Mouse (Mus musculus) stomach, postnatal 0 days (tissue): ENCODE measurements around the gene Gm5767.

ENCODE experiments used
- CTCF ChIP-seq: IDR thresholded peaks from 2 replicates; pipeline ENCODE4 v1.5.1; 2016; ENCODE audit warnings: antibody characterized with exemption, low read depth, mild to moderate bottlenecking, moderate library complexity
- EP300 ChIP-seq: optimal IDR thresholded peaks from 2 replicates; pipeline ENCODE3; 2016; ENCODE audit warnings: antibody characterized with exemption

DNA sequence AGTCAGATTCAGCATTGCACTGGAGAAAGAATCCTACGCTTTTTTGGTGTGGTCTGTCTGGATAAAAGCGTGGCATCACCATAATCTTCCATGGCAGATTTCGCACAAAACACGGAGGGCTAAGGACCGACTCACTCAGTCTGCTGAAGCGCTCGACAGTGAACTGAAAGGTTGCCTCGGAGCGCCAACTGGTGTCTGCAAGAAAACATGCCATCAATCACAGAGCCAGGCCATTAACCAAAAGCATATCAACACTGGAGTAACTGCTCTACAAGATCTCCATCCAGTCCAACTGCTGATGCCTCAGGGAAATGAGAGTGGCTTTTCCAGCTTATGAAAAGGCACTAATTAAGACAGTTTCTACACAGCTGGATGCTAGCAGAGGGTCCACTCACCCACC lies 31.4 kb downstream of the Gm5767 start:
- TF ChIP-seq CTCF: no peak
- TF ChIP-seq EP300: no peak
